Mouse (Mus musculus): ENCODE data around the gene Olfr773. TPM values are rescaled to one million over a fixed set of nuclear protein-coding genes. Genes with fewer than 3 reads are reported as not detected.
"Not testable (repeated sequence)": the region's sequence is repeated elsewhere in the genome, so short reads cannot be mapped to it uniquely, and the experiment has no call there.

The Olfr773 gene
- not detected for total RNA-seq (2021)
- long read RNA-seq, experiment 1: 0 reads
- long read RNA-seq, experiment 2: 0 reads

DNA sequence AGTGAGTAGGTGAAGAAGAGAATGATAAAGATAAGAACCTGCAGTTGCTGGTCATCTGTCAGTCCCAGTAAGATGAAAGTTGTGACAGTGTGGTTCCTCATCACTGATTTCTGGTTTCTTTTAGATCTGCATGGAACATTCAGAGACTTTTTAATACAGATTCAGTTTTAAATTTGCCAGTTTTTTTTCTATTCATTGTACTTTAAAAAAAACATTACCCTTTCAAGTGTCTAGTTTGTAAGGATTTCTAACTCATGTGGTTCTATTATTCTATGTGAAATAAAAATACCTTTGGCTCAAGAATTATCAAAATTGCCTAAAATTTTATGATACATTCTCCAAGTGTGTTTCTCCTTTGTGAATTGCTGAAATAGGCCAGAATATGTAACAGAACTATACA is at the start of gene Olfr773:
Gene Olfr773 (minus strand): TSS at position 101 of the 400 bp plus-strand sequence.
- intact Hi-C loops (cut with DNase I); DNase-seq: not testable (repeated sequence)

DNA sequence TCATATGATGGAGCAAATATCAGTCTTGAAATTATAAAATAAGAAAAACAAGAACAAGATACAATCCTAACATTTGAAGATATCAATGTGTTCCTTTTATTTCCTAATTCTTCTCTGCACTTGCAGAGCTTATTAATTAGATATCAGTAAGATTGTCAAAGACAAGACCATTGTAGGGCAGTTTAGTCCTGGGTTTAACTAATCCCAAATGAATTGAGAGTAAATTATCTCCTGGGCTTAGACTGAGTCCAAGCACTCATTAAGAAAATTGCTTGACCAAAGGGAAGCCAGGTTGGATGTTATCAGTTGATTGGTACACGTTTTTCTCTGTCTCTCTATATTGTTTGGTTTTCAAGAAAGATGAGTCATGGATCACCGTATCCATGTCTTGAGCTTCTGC is 48.7 kb upstream of the Olfr773 start, which contains the start of gene Olfr774:
Gene Olfr774 (plus strand): TSS at position 301 of the 400 bp plus-strand sequence.
- DNase-seq: no peak
- intact Hi-C loops (cut with DNase I): no loop called here

DNA sequence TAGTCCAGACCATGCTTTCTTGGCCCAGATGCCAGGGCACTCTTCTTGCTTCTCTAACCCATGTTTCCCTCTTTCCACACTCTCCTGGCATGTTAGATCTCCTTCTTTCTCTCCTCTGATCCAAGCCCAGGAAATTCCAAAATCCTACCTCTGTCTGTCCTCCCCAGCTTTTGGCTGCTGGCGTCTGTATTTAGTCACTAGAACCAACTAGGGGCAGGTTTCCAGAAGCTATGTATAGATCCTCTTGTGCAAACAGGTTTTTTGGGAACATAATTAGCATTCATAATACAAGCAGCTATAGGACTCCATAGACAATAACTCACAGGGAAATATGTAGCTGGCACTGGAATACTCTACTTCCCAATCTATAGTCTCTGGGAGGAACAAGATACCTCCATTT is 43.5 kb upstream of the Olfr773 start:
- intact Hi-C loops (cut with DNase I): no loop called here
- DNase-seq: no peak

DNA sequence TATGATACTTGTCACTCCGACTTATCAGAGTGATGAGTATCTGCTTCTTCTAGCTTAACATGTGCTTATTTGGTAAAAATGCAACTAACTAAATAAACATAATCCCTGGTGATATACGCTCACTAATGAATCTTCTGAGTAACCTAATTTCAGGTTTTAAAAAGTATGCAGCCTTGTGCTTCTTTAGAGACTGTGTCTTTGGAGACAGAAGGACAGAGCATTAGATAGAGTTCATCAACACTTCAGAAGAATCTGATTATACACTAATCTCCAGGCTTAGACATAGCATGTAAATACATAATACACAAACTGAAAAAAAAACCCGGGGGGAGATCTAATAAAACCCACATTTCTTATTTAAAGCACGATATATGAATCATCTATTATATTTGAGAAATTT is 9.4 kb downstream of the Olfr773 start, which contains the start of gene Olfr772:
Gene Olfr772 (minus strand): TSS at position 101 of the 400 bp plus-strand sequence.
- DNase-seq; intact Hi-C loops (cut with DNase I): not testable (repeated sequence)

DNA sequence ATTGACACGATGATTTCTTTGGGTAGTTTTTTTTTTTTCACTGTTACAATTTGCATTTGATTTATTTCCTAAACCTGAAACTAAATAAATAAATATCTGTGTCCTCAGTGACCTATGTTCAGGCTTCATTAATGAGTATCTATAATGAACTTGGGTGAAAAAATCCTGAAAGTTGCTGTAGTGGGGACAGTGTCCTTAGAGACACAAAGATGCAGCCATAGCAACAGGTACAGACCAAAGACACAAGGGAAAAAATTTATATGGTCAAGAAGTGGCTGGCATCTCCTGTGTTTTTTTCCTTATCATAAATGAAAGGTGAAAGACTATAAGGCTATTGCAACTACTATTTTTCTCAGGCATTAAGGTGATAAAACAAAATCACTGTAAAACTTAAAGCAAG is 22.6 kb downstream of the Olfr773 start, which contains the start of gene Olfr771:
Gene Olfr771 (minus strand): TSS at position 101 of the 400 bp plus-strand sequence.
- intact Hi-C loops (cut with DNase I): no loop called here
- no peak for DNase-seq

DNA sequence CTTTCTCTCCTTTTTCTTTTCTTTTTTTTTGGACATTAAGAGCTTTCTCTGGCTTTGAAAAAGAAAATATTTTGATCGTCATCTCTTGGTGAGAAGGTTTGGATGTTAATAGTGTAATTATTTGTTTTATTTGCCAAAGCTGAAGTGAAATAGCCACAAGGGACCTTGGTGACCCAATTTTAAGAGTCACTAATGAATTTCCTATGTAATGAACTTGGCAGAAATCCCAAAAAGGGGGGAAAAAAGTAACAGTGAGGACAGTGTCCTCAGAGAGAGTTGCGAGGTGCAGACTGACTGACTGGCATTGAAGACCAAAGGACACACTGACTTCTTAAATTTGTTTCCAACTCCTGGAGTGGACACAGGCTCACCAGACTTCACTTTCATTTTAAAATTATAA is 48.3 kb downstream of the Olfr773 start, which contains the start of gene Olfr770:
Gene Olfr770 (minus strand): TSS at position 101 of the 400 bp plus-strand sequence.
- intact Hi-C loops (cut with DNase I): no loop called here
- DNase-seq: no peak

Other genes starting within 250 kb of the Olfr773 start
- gene Mettl7b, start 226.4 kb downstream of the Olfr773 start, total RNA-seq (2021): not detected
- not detected for gene Olfr9, start 198.0 kb downstream of the Olfr773 start, total RNA-seq (2021)
- gene Olfr763, start 176.6 kb downstream of the Olfr773 start, total RNA-seq (2021): not detected
- gene Olfr764-ps1, start 147.5 kb downstream of the Olfr773 start, total RNA-seq (2021): not detected
- not detected for gene Olfr765, start 137.4 kb downstream of the Olfr773 start, total RNA-seq (2021)
- gene Olfr766-ps1, start 118.4 kb downstream of the Olfr773 start, total RNA-seq (2021): not detected
- gene Olfr767, start 104.5 kb downstream of the Olfr773 start, total RNA-seq (2021): not detected
- gene Olfr768, start 88.0 kb downstream of the Olfr773 start, total RNA-seq (2021): not detected
- gene Olfr769, start 69.6 kb downstream of the Olfr773 start, total RNA-seq (2021): not detected
- gene Olfr770, start 48.4 kb downstream of the Olfr773 start, total RNA-seq (2021): not detected
- not detected for gene Olfr771, start 22.7 kb downstream of the Olfr773 start, total RNA-seq (2021)
- not detected for gene Olfr772, start 9.5 kb downstream of the Olfr773 start, total RNA-seq (2021)
- gene Olfr774, start 48.8 kb upstream of the Olfr773 start, total RNA-seq (2021): not detected
- gene Olfr775, start 61.0 kb upstream of the Olfr773 start, total RNA-seq (2021): not detected
- not detected for gene Olfr776, start 71.7 kb upstream of the Olfr773 start, total RNA-seq (2021)
- not detected for gene Olfr777, start 84.1 kb upstream of the Olfr773 start, total RNA-seq (2021)
- gene Olfr780, start 130.7 kb upstream of the Olfr773 start, total RNA-seq (2021): not detected
- not detected for gene Olfr781, start 141.4 kb upstream of the Olfr773 start, total RNA-seq (2021)
- not detected for gene Olfr782, start 161.4 kb upstream of the Olfr773 start, total RNA-seq (2021)
- not detected for gene Olfr784, start 196.7 kb upstream of the Olfr773 start, total RNA-seq (2021)
- not detected for gene Olfr785, start 218.0 kb upstream of the Olfr773 start, total RNA-seq (2021)
- not detected for gene Olfr786, start 239.9 kb upstream of the Olfr773 start, total RNA-seq (2021)